Mouse (Mus musculus): ENCODE data around the gene Mfsd13b. TPM values are rescaled to one million over a fixed set of nuclear protein-coding genes. Genes with fewer than 3 reads are reported as not detected.
A peak's percentile ranks its signal among the peaks of the same experiment; 100 is the strongest.
"Not testable (repeated sequence)": the region's sequence is repeated elsewhere in the genome, so short reads cannot be mapped to it uniquely, and the experiment has no call there.

The Mfsd13b gene
- not detected for polyA plus RNA-seq (2017; shearing (Covaris generic))

- peak; percentile 98 for ATAC-seq
Observed at GRCm38 (mm10) chr7:120982200-120982841, at the start of gene Mfsd13b, which contains the start of gene Cdr2. Mfsd13b (plus strand) TSS chr7:120982509. Cdr2 (minus strand) TSS chr7:120982312.

GRCm38 (mm10) chr7:120933110-120933509, 49.2 kb upstream of the Mfsd13b start:
- no peak for ATAC-seq

- ATAC-seq, result no peak
Observed at GRCm38 (mm10) chr7:120933680-120934195, 48.6 kb upstream of the Mfsd13b start.

DNA sequence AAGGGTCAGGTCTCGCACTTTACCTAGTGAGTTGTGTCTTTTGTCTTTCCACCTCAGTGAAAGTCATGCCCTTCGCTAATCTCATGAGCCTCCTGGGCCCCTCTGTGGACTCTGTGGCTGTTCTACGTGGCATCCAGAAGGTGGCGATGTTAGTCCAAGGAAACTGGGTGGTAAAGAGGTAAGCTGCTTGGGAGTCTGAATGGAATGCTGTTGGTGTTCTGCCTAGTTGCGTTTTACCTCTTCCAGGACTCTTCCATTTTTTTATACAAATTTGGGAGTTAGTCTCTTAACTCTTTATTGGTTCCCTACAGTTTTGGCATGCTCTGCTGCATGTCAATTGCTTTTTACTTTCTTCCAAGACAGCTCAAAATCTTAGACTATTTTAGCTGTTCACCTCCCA, 47.6 kb upstream of the Mfsd13b start:
- ATAC-seq, result peak; percentile 85

DNA sequence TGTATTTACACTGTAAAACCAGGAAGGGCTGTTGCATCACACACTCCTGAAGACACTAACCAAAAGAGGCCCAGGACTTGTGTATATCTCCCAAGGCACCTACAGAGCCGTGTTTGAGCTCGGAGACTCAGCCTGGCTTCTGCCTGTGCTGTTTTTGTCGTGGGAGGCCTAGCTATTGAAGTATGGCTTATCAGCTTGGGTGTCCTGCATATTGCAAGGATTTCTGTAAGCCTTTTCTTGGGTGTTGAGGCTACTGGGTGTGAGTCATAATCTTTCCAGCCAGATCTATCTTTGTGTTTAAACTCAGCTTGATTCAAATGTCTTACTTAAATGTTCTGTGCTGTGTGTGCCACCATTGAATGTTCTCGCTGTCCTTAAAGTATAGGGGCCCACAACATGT, 45.8 kb upstream of the Mfsd13b start:
- ATAC-seq, result no peak

DNA sequence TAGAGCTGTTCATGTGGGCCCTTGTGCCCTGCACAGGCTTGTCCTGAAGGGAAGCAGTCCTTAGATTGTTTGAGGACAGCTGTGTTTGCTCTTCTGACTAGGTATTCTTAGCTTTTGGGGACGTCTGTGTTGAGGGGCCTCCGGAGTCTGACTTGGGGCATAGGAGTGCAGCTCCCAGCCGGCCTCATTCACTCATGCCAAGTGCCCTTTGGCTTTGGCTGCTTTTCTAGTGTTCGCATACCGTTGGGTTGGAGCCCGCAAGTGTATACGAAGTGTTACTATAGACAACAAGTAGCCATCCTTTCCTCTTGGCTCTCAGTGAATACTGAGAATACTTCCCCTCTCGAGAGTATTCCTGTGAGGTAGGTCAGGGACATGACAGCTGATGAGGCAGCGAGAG, 44.1 kb upstream of the Mfsd13b start:
- ATAC-seq, result no peak

DNA sequence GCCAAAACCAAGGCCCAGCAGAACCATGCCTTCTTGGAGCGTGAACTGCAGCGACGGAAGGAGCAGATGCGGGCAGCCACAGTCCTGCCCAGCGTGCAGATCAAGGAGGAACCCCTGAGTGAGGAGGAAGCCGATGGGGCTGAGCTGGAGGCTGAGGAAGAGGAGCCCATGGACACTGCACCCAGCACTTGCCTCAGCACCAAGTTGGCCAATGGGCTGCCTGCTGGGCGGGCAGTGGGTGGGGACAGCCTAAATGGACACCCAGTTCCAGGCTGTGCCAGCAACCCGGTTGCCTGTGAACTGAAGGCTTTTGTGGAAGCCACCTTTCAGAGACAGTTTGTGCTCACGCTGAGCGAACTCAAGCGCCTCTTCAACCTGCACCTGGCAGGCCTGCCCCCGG, 42.0 kb upstream of the Mfsd13b start:
- ATAC-seq, result no peak

- no peak for ATAC-seq
Observed at GRCm38 (mm10) chr7:120941214-120941613, 41.1 kb upstream of the Mfsd13b start.

GRCm38 (mm10) chr7:120942506-120942905, 39.8 kb upstream of the Mfsd13b start:
- ATAC-seq, result no peak

DNA sequence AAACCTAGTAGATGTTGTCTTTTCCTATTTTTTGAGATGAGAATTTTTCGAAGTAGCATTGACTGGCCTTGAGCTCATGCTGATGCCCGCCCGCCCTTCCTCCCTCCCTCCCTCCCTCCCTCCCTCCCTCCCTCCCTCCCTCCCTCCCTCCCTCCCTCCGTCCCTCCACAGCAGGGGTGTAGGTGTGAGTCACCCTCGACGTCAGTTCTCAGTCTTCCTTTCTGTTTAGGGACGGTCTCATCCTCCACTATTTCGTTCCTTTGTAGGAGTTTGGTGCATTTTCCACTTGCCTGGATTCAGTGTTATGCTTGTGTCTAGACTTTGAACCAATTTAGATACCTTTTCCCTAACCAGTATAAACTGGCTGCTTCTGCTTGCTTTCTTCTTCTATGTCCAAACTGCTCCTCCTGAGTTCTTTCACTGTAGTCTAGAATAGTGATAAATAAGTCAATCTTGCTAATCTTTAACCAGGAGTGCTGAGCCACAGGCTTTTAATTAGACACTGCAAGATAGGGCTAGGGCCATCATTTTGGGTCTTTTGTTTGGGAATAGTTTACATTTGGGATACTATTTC, 38.3 kb upstream of the Mfsd13b start:
- no peak for ATAC-seq

DNA sequence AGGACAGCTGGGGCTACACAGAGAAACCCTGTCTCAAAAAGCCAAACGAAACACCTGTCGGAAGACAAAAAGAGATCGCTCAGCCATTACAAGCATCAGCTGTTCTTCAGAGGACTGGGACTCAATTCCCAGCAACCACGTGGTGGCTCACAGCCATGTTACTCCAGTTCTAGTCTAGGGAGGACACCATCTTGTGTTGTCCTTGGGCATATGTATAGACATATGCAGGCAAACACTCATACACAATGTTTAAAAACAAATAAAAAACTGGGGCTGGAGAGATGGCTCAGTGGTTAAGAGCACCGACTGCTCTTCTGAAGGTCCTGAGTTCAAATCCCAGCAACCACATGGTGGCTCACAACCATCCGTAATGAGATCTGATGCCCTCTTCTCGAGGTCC, 28.7 kb upstream of the Mfsd13b start:
- ATAC-seq, result not testable (repeated sequence)

DNA sequence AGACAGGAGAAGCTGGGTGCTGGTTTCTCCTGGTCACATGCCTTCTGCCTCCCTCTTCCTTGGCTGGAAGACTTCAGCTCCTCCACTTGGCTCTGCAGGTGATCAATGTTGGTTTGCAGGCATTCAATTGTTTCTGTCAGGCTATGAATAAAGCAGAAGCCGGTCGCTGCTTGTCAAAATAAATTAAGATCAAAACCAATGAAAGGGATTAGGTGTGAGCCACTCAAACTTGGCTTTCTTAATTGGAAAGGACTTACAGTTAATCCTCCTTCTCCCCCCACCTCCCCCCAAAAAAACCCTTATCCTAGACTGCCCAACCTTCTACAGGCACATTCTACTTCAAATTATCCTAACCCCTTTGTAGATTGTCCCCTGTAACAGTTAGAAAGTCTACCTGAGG, 22.2 kb upstream of the Mfsd13b start:
- ATAC-seq, result no peak

DNA sequence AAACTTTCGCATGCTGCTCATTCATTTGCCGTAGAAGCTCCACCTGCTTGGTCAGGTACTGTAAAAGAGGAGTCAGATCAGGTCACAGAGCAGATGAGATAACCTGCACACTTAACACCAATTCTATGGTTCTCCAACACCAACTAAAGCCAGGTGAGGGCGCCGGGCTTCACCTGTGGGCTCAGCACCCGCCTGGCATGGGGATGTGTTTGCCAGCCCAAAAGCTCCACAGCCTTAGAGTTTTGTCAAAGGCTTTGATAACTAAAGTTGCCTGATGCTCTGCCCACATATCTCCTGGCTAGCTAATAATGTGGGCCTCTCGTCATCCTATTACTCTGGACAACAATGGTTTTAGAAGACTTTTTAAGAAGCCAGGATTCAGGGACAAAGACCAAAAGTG, 21.7 kb upstream of the Mfsd13b start:
- ATAC-seq, result no peak

GRCm38 (mm10) chr7:120961893-120962292, 20.4 kb upstream of the Mfsd13b start:
- no peak for ATAC-seq

DNA sequence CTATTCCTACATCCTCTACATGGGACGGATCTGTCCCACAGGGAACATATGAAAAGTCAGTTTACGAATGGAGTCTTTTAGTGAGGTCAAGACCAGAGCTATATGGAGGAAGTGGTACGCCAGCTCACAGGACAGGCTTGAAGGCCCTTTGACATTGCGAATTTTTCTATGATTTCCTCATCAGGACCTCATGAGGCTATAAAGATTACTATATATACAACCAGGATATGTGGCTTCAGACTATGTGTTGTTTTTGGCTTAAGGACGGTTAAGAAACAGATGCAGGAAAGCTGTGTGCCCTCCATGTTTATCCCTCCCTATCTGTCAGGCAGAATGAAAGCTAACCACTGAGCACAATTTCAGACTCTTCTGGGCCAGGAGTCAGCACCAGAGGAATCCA, 19.2 kb upstream of the Mfsd13b start:
- ATAC-seq, result no peak

- no peak for ATAC-seq
Observed at GRCm38 (mm10) chr7:120969221-120969620, 13.1 kb upstream of the Mfsd13b start.

DNA sequence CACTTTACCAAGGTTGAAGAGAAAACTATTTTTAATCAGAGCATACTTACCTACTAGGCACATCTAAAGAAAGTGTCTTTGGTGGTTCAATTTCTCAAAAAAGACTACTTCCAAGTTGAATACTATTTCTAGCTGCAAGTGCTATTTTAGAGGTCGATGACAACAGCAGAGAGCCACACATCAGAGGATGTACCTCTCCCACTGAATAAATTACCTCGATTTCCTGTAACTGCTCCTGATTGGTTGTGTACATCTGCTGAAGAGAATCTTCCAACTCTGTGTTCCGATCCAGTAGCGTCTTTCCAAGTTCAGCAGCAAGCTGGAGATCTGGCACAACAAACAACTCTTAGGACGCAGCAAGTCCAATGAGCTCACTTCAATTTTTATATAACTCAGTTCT, 12.2 kb upstream of the Mfsd13b start:
- no peak for ATAC-seq

- ATAC-seq, result not testable (repeated sequence)
Observed at GRCm38 (mm10) chr7:120972471-120972870, 9.8 kb upstream of the Mfsd13b start.

DNA sequence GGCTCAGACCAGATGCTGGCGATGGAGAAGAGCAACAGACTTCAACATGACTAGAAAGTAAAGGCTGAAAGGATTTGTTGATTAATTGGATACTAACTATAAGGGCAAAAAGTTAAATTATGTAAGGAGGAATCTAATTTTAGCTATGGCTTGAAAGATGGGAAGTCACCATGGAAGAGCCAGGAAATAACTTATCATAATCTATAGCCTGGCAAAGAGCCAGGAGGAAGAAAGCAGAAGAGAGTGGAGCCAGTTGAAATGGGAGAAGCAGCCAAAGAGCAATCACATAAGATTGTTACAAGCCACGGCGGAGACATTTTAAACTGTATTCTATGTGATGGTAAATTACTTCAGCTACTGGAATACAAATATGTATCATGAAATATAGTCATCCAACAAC, 8.3 kb upstream of the Mfsd13b start:
- ATAC-seq, result no peak

- no peak for ATAC-seq
Observed at GRCm38 (mm10) chr7:120977063-120977462, 5.2 kb upstream of the Mfsd13b start.

- ATAC-seq, result no peak
Observed at GRCm38 (mm10) chr7:120980041-120980440, 2.3 kb upstream of the Mfsd13b start.

DNA sequence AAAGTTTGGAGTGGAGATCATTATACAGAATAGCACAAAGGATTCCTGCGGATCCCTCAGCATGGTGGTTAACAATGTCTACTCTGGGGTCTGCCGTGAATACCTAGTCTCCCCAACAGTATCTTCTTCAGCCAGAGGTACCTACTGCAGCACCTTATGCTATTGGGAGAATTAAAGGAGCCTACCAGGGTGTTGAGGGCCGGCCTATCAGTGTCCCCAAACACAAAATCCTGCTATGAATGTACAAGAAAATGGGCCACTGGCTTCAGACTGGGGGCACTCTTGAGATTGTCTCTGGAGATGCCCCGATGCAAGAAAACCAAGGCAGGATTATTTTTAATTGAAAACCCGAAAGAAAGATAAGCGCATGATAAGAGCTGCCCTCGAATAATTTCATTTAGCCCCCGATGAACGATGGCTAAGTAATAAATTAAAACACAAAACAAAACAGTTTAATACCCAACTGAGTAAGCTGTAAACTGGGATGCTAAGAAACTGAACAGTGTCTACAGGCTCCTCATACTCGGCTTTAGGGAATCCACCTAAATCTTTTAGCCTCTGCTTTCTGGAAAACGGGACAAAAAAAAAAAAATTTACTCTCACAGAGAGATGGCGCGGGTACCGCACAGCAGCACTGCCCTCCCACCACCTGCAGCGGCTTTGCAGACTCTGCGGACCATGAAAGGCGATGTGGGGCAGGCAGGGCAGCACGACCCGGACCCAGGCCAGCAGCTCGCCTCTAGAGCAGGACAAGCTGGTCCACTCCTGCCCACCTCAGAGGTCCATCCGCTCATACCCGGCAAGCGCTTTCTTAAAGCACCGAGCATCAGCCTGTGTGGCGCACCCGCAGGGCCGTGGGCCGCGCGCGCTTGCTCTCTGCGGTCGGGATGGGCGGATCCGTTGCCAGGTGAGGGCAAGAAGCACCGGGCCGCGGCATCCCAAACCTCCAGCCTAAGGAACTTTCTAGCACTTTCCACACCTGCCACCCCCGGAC, 1.1 kb upstream of the Mfsd13b start:
- peak; percentile 19 for ATAC-seq

DNA sequence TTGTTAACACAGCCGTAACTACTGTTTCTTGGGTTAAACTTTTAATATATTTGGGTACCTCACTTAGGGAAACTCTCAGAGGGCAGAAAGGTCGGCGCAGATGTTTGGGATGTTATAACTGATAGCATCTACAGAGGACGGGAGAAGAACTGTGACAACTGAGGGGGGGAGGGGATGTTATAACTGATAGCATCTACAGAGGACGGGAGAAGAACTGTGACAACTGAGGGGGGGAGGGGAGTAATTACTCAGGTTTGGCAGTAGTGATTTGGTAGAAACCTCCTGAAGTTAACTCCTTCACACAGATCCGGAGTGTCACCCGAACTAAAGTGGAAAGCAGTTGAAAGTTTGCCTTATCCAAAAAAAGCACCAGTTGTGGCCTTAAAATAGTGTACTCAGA, 659 bp downstream of the Mfsd13b start:
- no peak for ATAC-seq
